Mouse (Mus musculus): ENCODE measurements at regions not wholly inside any gene's neighbourhood (a gene's known extent, or its start where the extent isn't known, plus 50 kb on each side); places are given as distances from the start of the nearest gene placed in this dataset.

DNA sequence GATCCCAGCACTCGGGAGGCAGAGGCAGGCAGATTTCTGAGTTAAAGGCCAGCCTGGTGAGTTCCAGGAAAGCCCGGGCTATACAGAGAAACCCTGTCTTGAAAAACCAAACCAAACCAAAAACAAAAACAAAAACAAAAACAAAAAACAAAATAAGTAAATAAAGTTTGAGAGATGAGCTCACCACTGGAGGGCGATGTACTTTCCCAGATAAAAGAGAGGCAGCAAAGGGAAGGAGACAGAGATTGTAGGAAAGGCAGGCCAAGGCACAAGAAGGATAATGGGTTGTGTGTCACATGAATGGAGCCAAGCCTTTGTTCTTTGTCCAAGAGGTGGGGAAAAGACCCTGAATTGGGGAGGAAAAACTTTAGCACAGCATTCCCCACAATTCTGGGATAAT is 67.6 kb upstream of the Tmem92 start:
- TF ChIP-seq MYOG (IDR thresholded peaks at IDR 0.05; ENCODE audit: control insufficient read depth, extremely low read depth, insufficient read length): no peak
- TF ChIP-seq MAX (IDR thresholded peaks at IDR 0.05): no peak
- no peak for TF ChIP-seq FOSL1 (IDR thresholded peaks at IDR 0.05; ENCODE audit: insufficient read depth, low read length, poor library complexity, severe bottlenecking)
- no peak for TF ChIP-seq CEBPB (IDR thresholded peaks at IDR 0.05; ENCODE audit: low read depth)
- no peak for TF ChIP-seq MYOD1 (IDR thresholded peaks at IDR 0.05; ENCODE audit: control insufficient read depth, insufficient read length, low read depth)
- no peak for TF ChIP-seq CTCF (IDR thresholded peaks at IDR 0.05; ENCODE audit: control insufficient read depth, insufficient read depth, insufficient read length)
- TF ChIP-seq USF1 (IDR thresholded peaks at IDR 0.05; ENCODE audit: low read depth): no peak
- Histone ChIP-seq H3K27me3 (ENCODE audit: control insufficient read depth, insufficient read depth, insufficient read length) (peaks cover 8% of the 10 kb centered on the region), H3K79me2 (ENCODE audit: control insufficient read depth, insufficient read depth) (no peaks in the 10 kb centered on the region), H3K36me3 (ENCODE audit: control insufficient read depth, insufficient read depth) (no peaks in the 10 kb centered on the region), H3K4me3 (ENCODE audit: insufficient read depth, poor library complexity, severe bottlenecking) (no peak overlapping the region), H3ac (ENCODE audit: control insufficient read depth, insufficient read length, low read depth) (no peak overlapping the region), H3K79me3 (ENCODE audit: low read depth) (no peaks in the 10 kb centered on the region)

DNA sequence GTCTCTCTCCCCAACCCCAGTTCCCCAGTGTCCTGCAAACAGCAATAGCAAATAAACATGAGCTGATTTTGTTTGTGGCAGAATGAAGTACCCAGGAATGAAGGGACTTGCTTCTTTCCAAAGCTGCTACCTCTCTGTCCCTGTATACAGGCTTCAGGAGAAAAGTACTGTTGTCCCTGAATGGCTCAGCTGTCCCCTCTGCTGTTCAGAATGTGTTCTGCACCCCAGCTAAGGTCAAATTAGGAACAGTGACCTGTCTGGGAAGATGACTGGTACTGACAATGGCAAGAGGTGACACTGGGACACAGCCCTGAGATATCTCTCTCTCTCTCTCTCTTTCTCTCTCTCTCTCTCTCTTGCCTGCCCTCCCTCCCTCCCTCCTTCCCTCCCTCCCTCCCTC is 56.6 kb upstream of the Tmem92 start:
- no peaks in the 10 kb centered on the region for H3K36me3 ChIP-seq (ENCODE audit: control insufficient read depth, insufficient read depth)
- no peaks in the 10 kb centered on the region for H3K27me3 ChIP-seq (ENCODE audit: control insufficient read depth, insufficient read depth, insufficient read length)
- TF ChIP-seq MAX (IDR thresholded peaks at IDR 0.05) (no peak), MYOG (IDR thresholded peaks at IDR 0.05; ENCODE audit: control insufficient read depth, extremely low read depth, insufficient read length) (no peak), CEBPB (IDR thresholded peaks at IDR 0.05; ENCODE audit: low read depth) (no peak), CTCF (IDR thresholded peaks at IDR 0.05; ENCODE audit: control insufficient read depth, insufficient read depth, insufficient read length) (no peak), FOSL1 (IDR thresholded peaks at IDR 0.05; ENCODE audit: insufficient read depth, low read length, poor library complexity, severe bottlenecking) (no peak), USF1 (IDR thresholded peaks at IDR 0.05; ENCODE audit: low read depth) (no peak), MYOD1 (IDR thresholded peaks at IDR 0.05; ENCODE audit: control insufficient read depth, insufficient read length, low read depth) (no peak)
- H3ac ChIP-seq (ENCODE audit: control insufficient read depth, insufficient read length, low read depth): no peak overlapping the region
- H3K79me3 ChIP-seq (ENCODE audit: low read depth): no peaks in the 10 kb centered on the region
- H3K79me2 ChIP-seq (ENCODE audit: control insufficient read depth, insufficient read depth): no peaks in the 10 kb centered on the region
- H3K4me3 ChIP-seq (ENCODE audit: insufficient read depth, poor library complexity, severe bottlenecking): no peak overlapping the region

DNA sequence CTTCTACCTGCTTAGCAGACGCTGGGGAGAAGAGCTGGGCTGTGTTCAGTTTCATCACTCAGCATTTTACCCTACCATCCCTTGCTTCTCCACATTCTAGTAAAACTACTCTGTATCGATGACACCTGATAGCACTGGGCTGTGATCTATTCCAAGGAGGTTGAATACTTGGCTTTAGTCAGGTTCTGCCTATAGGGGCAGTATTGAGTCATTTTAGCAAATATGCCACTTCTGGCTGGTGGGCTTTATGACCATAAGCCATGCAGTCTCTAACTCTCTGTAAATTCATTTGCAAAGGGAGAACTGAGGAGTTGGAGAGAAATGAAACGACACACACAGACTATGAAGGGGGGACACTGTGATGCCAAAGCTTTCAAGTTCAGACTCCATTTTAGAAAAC is 55.6 kb upstream of the Tmem92 start:
- no peak overlapping the region for H3K4me3 ChIP-seq (ENCODE audit: insufficient read depth, poor library complexity, severe bottlenecking)
- H3K79me3 ChIP-seq (ENCODE audit: low read depth): no peaks in the 10 kb centered on the region
- H3K79me2 ChIP-seq (ENCODE audit: control insufficient read depth, insufficient read depth): no peaks in the 10 kb centered on the region
- TF ChIP-seq MYOD1 (IDR thresholded peaks at IDR 0.05; ENCODE audit: control insufficient read depth, insufficient read length, low read depth) (no peak), MAX (IDR thresholded peaks at IDR 0.05) (no peak), USF1 (IDR thresholded peaks at IDR 0.05; ENCODE audit: low read depth) (no peak), CEBPB (IDR thresholded peaks at IDR 0.05; ENCODE audit: low read depth) (no peak), CTCF (IDR thresholded peaks at IDR 0.05; ENCODE audit: control insufficient read depth, insufficient read depth, insufficient read length) (no peak), FOSL1 (IDR thresholded peaks at IDR 0.05; ENCODE audit: insufficient read depth, low read length, poor library complexity, severe bottlenecking) (no peak), MYOG (IDR thresholded peaks at IDR 0.05; ENCODE audit: control insufficient read depth, extremely low read depth, insufficient read length) (no peak)
- H3ac ChIP-seq (ENCODE audit: control insufficient read depth, insufficient read length, low read depth): no peak overlapping the region
- no peaks in the 10 kb centered on the region for H3K27me3 ChIP-seq (ENCODE audit: control insufficient read depth, insufficient read depth, insufficient read length)
- no peaks in the 10 kb centered on the region for H3K36me3 ChIP-seq (ENCODE audit: control insufficient read depth, insufficient read depth)

DNA sequence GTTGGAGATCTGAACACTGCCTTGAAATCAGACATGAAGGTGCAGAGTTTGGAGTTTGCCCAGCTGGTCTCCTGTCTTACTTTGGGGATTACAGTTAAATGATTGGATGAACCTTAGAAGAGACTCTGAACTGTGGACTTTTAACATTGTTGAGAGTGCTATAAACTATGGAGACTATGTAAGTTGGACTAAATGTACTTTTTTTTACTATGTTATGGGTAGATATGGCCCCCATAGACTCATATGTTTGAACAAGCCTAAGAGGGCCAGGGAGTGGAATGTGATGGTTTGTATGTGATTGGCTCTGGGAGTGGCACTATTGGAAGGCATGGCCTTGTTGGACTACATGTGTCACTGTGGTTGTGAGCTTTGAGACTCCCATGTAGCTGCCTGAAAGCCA is 53.8 kb upstream of the Tmem92 start:
- no peak for TF ChIP-seq MYOD1 (IDR thresholded peaks at IDR 0.05; ENCODE audit: control insufficient read depth, insufficient read length, low read depth)
- H3K4me3 ChIP-seq (ENCODE audit: insufficient read depth, poor library complexity, severe bottlenecking): no peak overlapping the region
- no peaks in the 10 kb centered on the region for H3K36me3 ChIP-seq (ENCODE audit: control insufficient read depth, insufficient read depth)
- H3K79me2 ChIP-seq (ENCODE audit: control insufficient read depth, insufficient read depth): no peaks in the 10 kb centered on the region
- H3K79me3 ChIP-seq (ENCODE audit: low read depth): no peaks in the 10 kb centered on the region
- H3ac ChIP-seq (ENCODE audit: control insufficient read depth, insufficient read length, low read depth): no peak overlapping the region
- no peaks in the 10 kb centered on the region for H3K27me3 ChIP-seq (ENCODE audit: control insufficient read depth, insufficient read depth, insufficient read length)

DNA sequence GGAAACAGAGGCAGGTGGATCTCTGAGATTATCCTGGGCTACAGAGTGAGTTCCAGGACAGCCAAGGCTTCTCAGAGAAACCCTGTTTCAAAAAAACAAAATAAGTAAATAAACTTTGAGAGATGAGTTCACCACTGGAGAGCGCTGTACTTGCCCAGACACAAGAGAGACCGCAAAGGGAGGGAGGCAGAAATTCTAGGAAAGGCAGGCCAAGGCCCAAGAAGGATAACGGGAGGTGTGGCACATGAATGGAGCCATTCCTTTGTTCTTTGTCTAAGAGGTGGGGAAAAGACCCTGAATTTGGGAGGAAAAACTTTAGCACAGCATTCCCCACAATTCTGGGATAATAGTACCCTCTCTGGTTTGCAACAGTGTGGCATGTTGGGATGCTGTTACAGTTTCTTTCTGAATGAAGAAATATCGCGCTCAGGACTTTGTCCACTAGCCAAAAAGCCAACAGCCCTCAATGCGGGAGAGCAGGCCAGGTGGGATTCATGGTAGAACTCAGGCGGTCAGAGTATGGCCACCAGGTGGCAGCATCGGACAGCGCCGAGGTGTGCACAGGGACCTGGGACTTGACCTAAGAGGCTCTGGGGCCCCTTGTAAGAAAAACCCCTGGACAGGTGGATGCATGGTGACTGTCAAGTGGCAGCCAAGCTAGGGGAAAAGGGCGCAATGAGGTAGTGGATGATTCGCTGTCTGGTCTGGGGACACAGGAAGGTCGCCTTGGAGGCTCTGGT is 49.9 kb upstream of the Tmem92 start:
- Histone ChIP-seq H3ac (ENCODE audit: control insufficient read depth, insufficient read length, low read depth) (no peak overlapping the region), H3K36me3 (ENCODE audit: control insufficient read depth, insufficient read depth) (no peaks in the 10 kb centered on the region)

More for the DNA sequence above, 49.9 kb upstream of the Tmem92 start:
- H3K79me2 ChIP-seq (ENCODE audit: control insufficient read depth, insufficient read depth): no peaks in the 10 kb centered on the region
- peaks cover 3% of the 10 kb centered on the region for H3K27me3 ChIP-seq (ENCODE audit: control insufficient read depth, insufficient read depth, insufficient read length)
- H3K4me3 ChIP-seq (ENCODE audit: insufficient read depth, poor library complexity, severe bottlenecking): no peak overlapping the region
- peak; percentile 74 for TF ChIP-seq CTCF (IDR thresholded peaks at IDR 0.05; ENCODE audit: control insufficient read depth, insufficient read depth, insufficient read length)
- TF ChIP-seq MAX (IDR thresholded peaks at IDR 0.05): no peak
- no peaks in the 10 kb centered on the region for H3K79me3 ChIP-seq (ENCODE audit: low read depth)

Data from C2C12 (cell line).